Mouse (Mus musculus) granulocyte monocyte progenitor cell, adult 5-6 weeks (primary cell): ENCODE measurements at regions not wholly inside any gene's neighbourhood (a gene's known extent, or its start where the extent isn't known, plus 50 kb on each side); places are given as distances from the start of the nearest gene placed in this dataset.

Experiments
- ATAC-seq: replicated peaks from 2 replicates; pipeline ENCODE4 v1.8.0; 2016; ENCODE audit warnings: mild to moderate bottlenecking, moderate TSS enrichment, inconsistent platforms; ENCODE audit not compliant: poor library complexity, severe bottlenecking

- peak; percentile 74 for ATAC-seq
These were observed 490.1 kb downstream of the Kctd12 start for GRCm38 (mm10) chr14:102492376-102492775.

DNA sequence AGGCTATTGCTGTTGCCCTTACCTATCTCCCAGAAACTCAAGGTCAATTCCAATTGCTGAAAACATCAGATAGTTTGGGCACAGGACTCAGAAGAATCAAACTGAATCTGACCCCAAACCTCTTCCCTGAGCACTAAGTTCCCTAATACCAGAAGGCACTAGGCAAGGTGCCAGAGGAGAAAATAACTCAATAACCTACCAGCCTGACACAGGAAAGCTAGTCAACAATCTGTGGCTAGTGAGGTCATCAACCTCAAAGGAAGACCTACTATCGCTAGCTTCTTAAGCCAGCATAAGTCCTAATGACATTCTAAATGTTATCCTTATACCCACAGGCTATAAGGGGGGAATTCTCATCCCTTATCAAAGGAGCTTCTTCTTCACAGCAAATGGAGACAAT, 491.2 kb downstream of the Kctd12 start:
- peak; percentile 80 for ATAC-seq

GRCm38 (mm10) chr14:102477162-102477561, 505.3 kb downstream of the Kctd12 start:
- no peak for ATAC-seq

GRCm38 (mm10) chr14:102469326-102469725, 513.1 kb downstream of the Kctd12 start:
- no peak for ATAC-seq

DNA sequence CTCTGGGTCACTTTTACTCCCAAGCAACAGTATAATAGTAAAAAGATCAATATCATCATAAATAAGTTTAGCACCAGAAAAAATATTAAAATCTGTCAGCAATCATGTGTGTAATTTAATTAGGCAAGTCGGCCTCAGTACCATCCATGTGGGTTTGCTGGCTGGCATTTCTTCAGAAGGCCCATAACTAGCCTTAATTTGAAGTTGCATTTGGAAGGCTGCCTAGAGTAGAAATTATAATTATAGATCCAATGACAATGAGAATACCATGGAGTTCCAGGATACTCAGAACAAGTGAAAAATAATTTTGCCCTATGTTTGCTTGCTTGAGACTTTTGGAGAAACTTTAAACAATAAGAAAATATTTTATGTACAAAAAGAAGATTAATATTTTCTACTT, 521.4 kb downstream of the Kctd12 start:
- ATAC-seq: no peak

- ATAC-seq: no peak
These were observed 542.7 kb downstream of the Kctd12 start for GRCm38 (mm10) chr14:102439738-102440137.

DNA sequence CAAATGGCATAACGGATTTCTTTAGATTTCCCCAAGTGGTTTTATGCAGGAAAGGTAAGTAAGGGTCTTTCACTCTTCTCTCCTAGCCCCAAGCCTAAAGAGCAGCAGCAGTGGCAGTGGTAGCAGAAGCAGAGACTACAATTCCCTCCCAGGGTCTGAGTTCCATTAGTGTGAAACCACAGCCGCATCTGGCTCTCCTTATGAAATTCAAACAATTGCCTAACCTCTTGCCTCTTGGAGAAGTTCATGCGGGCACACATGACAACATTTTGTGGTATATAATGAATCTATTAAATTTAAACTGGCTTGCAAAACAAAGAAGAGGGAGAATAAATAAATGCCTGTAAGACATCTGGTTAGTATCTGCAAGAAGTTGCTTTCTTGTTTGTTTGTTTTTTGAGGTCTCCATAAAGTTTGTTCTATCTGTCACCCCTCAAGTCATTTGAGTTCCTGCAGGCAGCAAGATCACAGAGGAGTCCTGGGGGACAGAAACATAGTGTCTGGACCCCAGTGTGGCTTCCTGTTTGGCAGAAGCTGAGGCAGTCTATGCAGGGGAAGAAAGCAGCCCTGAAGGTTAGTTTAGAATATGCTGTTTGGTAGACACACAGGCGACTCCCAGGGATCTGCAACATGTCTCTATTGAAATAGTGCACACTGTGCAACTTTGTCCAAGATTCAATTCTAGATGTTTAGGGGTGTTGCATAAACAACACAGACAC, 578.9 kb downstream of the Kctd12 start:
- peak; percentile 97 for ATAC-seq

- peak; percentile 19; the same call in 1 of the 2 replicates for ATAC-seq
These were observed 580.3 kb downstream of the Kctd12 start for GRCm38 (mm10) chr14:102402061-102402689.

DNA sequence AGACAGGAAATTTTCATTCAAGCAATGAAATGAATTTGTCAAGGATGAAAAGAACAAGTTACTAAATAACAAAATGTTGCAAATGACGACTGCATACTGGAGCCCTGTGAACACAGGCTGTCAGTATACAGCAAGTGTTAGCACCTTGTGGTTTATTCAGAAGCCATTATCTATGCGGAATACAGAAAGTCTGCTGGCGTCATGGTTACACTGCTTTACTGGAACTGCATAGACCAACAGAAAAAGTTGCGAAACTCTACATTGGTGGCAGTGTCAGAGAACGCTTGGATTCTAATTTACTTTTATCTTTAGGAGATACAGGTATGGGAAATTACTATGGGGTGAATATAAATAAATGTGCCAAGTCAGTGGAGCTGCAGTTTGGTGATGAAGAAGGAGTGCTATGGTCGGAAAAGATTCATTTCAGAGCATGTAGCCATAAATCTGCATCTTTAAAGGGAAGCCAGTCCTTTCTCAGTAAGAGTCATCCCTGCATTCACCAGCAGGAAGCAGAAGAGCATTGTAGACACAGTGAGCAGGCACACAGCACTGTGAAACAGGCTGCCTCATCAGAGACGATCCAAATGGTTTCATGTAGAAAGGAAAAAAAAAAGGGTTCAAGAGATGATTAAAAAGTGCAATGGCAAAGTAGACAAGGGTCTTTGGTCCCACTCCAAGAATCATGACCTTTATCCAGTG, 586.3 kb downstream of the Kctd12 start:
- ATAC-seq: peak; percentile 94

GRCm38 (mm10) chr14:102392351-102392750, 590.1 kb downstream of the Kctd12 start:
- ATAC-seq: no peak

- no peak for ATAC-seq
These were observed 609.4 kb downstream of the Kctd12 start for GRCm38 (mm10) chr14:102372994-102373567.

DNA sequence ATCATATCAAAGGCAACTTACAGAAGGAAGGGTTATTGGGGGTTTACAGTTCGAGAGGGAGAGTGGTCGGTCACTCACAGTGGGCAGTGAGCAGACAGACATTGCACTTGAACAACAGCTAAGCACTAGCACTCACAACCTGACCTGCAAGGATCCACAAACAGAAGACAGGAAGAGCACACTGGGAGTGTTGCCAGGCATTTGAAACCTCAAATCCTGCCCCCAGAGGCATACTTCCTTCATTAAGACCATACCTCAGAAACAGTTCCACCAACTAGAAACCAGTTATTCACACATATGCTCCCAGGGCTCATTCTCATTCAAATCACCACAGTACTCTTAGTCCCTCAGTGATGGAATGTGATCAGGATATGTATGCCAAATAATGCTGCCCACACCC, 620.8 kb downstream of the Kctd12 start:
- ATAC-seq: peak; percentile 56

- no peak for ATAC-seq
These were observed 599.7 kb downstream of the Lmo7 start for GRCm38 (mm10) chr14:102329409-102329808.

- no peak for ATAC-seq
These were observed 576.6 kb downstream of the Lmo7 start for GRCm38 (mm10) chr14:102306332-102306731.

GRCm38 (mm10) chr14:102302826-102303225, 573.1 kb downstream of the Lmo7 start:
- ATAC-seq: no peak

DNA sequence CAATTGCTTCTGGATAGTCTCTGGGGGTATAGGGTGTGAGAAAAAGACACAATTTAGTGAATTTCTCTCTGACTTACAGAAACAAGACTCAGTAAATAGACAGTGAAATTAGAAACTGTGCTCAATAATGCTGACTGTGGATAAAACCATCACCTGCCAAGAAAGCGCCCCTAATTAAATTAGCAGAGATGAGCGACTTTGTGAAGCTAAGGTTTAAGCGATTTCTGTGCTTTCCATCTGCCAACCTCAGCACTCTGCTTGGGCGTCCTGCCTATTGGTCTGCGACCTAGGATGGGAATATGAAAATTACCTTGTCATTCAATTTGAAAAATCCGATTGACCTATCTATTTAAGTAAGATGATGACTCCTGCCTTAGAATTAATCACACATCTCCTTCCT, 570.5 kb downstream of the Lmo7 start:
- ATAC-seq: no peak

GRCm38 (mm10) chr14:102291361-102291760, 561.6 kb downstream of the Lmo7 start:
- ATAC-seq: no peak

- ATAC-seq: no peak
These were observed 520.3 kb downstream of the Lmo7 start for GRCm38 (mm10) chr14:102250076-102250475.

DNA sequence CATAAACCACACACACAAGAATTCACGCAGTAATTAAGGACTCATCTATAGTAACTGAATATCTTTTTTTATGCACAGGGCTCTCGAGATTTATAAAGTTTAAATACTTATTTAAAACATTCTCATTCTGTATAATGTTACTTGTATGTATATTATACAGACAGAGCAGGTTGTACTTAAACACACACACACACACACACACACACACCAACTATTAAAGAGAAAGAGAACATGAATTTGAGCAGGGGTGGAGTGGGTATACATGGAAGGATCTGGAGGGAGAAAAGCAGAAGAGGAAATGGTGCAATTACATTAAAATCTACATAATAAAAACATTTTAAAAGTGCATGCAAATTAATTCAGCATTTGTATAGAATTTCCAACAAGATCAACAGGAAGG, 518.8 kb downstream of the Lmo7 start:
- ATAC-seq: no peak

DNA sequence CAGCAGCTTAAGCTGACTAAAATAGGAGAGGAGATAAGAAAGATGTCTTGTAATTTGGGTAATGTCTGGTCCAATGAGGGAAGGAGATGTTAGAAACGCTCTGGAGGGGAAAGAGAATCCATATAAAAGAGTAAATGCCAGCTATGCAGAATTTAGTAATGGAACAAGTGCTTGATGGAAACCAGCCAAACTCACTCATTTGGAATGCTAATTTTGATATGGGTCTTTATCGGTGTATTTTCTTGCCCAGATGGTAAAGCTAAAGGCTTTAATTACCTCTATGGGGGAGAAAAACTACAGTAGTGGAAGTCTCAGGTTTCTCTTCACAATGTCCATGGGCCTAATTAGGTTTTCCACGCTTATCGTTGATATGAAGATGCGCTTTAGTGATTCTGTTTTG, 518.3 kb downstream of the Lmo7 start:
- ATAC-seq: no peak
